Mouse (Mus musculus) myocyte (in vitro differentiated cells): ENCODE data around the gene H2-M5. TPM values are rescaled to one million over a fixed set of nuclear protein-coding genes. Genes with fewer than 3 reads are reported as not detected.
"Not testable (repeated sequence)": the region's sequence is repeated elsewhere in the genome, so short reads cannot be mapped to it uniquely, and the experiment has no call there.

Experiments
- H3K27me3 ChIP-seq: one replicate; pipeline ENCODE4 v1.6.1; 2011; ENCODE audit not compliant: control insufficient read depth, insufficient read depth, insufficient read length
- H3K36me3 ChIP-seq: one replicate; pipeline ENCODE4 v1.6.1; 2011; ENCODE audit not compliant: control insufficient read depth, insufficient read depth
- H3K4me2 ChIP-seq: one replicate; pipeline ENCODE4 v1.6.1; 2011; ENCODE audit warnings: low read depth, control low read depth
- H3K4me3 ChIP-seq: one replicate; pipeline ENCODE4 v1.5.1; 2011; ENCODE audit warnings: mild to moderate bottlenecking, control low read depth, moderate library complexity
- H3K79me2 ChIP-seq: one replicate; pipeline ENCODE4 v1.6.1; 2011; ENCODE audit not compliant: control insufficient read depth, insufficient read depth
- H3ac ChIP-seq: one replicate; pipeline ENCODE4 v1.6.1; 2011; ENCODE audit not compliant: control insufficient read depth, insufficient read length
- CEBPB ChIP-seq: IDR thresholded peaks from 2 replicates; pipeline ENCODE4 v1.6.1; 2011; ENCODE audit warnings: mild to moderate bottlenecking, moderate library complexity; ENCODE audit not compliant: poor library complexity, insufficient read depth, severe bottlenecking
- E2F4 ChIP-seq: IDR thresholded peaks from one replicate; pipeline ENCODE4 v1.6.1; 2011; ENCODE audit warnings: mild to moderate bottlenecking, control low read depth, moderate library complexity; ENCODE audit not compliant: insufficient read depth
- MAX ChIP-seq: IDR thresholded peaks from one replicate; pipeline ENCODE4 v1.6.1; 2011; ENCODE audit warnings: low read depth, mild to moderate bottlenecking, control low read depth
- MYOD1 ChIP-seq, 3 experiments: IDR thresholded peaks; one replicate each; pipeline ENCODE4 v1.6.1; 2011; ENCODE audit warnings: control low read depth in 2 of 3, low read depth in 2 of 3, mild to moderate bottlenecking in 2 of 3, moderate library complexity in 1 of 3; ENCODE audit not compliant: insufficient read length in 2 of 3, control insufficient read depth in 1 of 3
- MYOG ChIP-seq, 3 experiments: IDR thresholded peaks; one replicate each; pipeline ENCODE4 v1.6.1; 2011; ENCODE audit warnings: control low read depth in 2 of 3, low read depth in 2 of 3, mild to moderate bottlenecking in 2 of 3; ENCODE audit not compliant: insufficient read length in 2 of 3, control insufficient read depth in 1 of 3, insufficient read depth in 1 of 3
- POLR2A ChIP-seq: IDR thresholded peaks from one replicate; pipeline ENCODE4 v1.6.1; 2011; ENCODE audit warnings: low read depth, mild to moderate bottlenecking, control low read depth, moderate library complexity; ENCODE audit not compliant: insufficient read length
- POLR2AphosphoS2 ChIP-seq: IDR thresholded peaks from one replicate; pipeline ENCODE4 v1.6.1; 2011; ENCODE audit warnings: low read depth, control low read depth; ENCODE audit not compliant: insufficient read length
- REST ChIP-seq: IDR thresholded peaks from one replicate; pipeline ENCODE4 v1.6.1; 2011; ENCODE audit warnings: mild to moderate bottlenecking, control low read depth, moderate library complexity; ENCODE audit not compliant: insufficient read depth, insufficient read length
- SRF ChIP-seq: IDR thresholded peaks from one replicate; pipeline ENCODE4 v1.6.1; 2011; ENCODE audit warnings: low read depth; ENCODE audit not compliant: control insufficient read depth, insufficient read length
- TCF12 ChIP-seq: IDR thresholded peaks from one replicate; pipeline ENCODE4 v1.6.1; 2011; ENCODE audit warnings: mild to moderate bottlenecking, control low read depth; ENCODE audit not compliant: poor library complexity, insufficient read depth, severe bottlenecking
- TCF3 ChIP-seq: IDR thresholded peaks from one replicate; pipeline ENCODE4 v1.6.1; 2011; ENCODE audit warnings: low read depth, control low read depth; ENCODE audit not compliant: insufficient read length
- USF1 ChIP-seq: IDR thresholded peaks from one replicate; pipeline ENCODE4 v1.6.1; 2011; ENCODE audit warnings: low read depth, mild to moderate bottlenecking, control low read depth, moderate library complexity
- polyA plus RNA-seq: library from polyadenylated mRNA; unstranded; fragments of >200 nt; fragmentation: generic; extraction: Trizol; gene quantifications from one replicate; pipeline ENCODE4 v1.2.1, GENCODE M21; 2012; ENCODE audit warnings: missing spikeins

The H2-M5 gene
- polyA plus RNA-seq, 1 experiment = 0.07 TPM

DNA sequence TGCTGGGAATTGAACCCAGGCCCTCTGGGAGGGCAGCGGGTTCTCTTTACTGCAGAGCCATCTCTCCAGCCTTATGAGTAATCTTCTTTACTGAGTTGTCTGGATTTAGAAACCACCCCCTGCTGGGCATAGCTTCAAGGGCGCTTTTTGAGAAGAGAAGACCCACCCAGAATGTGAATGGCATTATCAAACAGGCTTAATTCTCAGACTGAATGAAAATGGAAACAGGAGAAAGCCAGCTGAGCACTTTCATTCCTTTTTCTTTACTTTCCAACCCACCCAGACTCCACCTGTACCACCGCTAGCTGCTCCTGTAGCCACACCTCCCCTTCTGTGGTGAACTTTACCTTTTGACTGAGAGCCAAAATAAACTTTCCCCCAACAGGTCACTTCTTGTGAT lies 6.1 kb upstream of the H2-M5 start:
- Histone ChIP-seq H3K4me2 (no peak overlapping the region), H3K79me2 (no peaks in the 10 kb centered on the region), H3K27me3 (no peaks in the 10 kb centered on the region), H3K4me3 (no peak overlapping the region), H3ac (no peak overlapping the region), H3K36me3 (no peaks in the 10 kb centered on the region)
- no peak for TF ChIP-seq TCF12
- no peak for TF ChIP-seq POLR2AphosphoS2
- no peak for TF ChIP-seq POLR2A
- TF ChIP-seq E2F4 = no peak
- TF ChIP-seq CEBPB = no peak
- TF ChIP-seq SRF = no peak
- no peak for TF ChIP-seq MYOD1 (IDR thresholded peaks at IDR 0.05; ENCODE audit: control insufficient read depth in 1 of 3, insufficient read length in 2 of 3, low read depth in 2 of 3)
- no peak for TF ChIP-seq TCF3
- no peak for TF ChIP-seq MAX
- no peak for TF ChIP-seq REST
- TF ChIP-seq MYOG (IDR thresholded peaks at IDR 0.05; ENCODE audit: control insufficient read depth in 1 of 3, insufficient read depth in 1 of 3, insufficient read length in 2 of 3, low read depth in 2 of 3) = no peak
- TF ChIP-seq USF1 = no peak

DNA sequence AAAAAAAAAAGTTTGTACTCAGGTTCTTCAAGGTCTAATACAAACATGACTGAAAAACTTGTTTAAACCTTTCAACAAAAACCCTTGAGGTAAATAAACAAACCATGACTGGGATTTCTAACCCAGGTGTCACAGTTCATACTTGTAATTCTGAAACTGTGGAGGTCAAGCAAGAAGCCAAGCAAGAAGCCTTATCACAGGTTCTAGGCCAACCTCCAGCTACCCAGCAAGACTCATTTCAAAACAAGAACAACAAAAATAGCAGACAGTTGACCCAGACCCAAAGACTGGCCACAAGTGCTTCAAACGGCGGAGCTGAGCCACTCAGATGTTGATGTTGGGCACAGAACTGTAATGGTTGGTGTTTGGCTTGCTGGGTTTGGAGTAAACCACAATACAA lies 5.2 kb upstream of the H2-M5 start:
- no peak for TF ChIP-seq TCF12
- TF ChIP-seq SRF = no peak
- no peak for TF ChIP-seq USF1
- no peak for TF ChIP-seq CEBPB
- no peak for TF ChIP-seq POLR2AphosphoS2
- TF ChIP-seq REST = no peak
- no peak for TF ChIP-seq TCF3
- TF ChIP-seq E2F4 = no peak
- no peak for TF ChIP-seq MAX
- TF ChIP-seq POLR2A = no peak
- TF ChIP-seq MYOG (IDR thresholded peaks at IDR 0.05; ENCODE audit: control insufficient read depth in 1 of 3, insufficient read depth in 1 of 3, insufficient read length in 2 of 3, low read depth in 2 of 3) = no peak
- no peak for TF ChIP-seq MYOD1 (IDR thresholded peaks at IDR 0.05; ENCODE audit: control insufficient read depth in 1 of 3, insufficient read length in 2 of 3, low read depth in 2 of 3)
- Histone ChIP-seq H3K79me2 (no peaks in the 10 kb centered on the region), H3K27me3 (peaks cover 2% of the 10 kb centered on the region), H3K36me3 (no peaks in the 10 kb centered on the region), H3K4me3 (no peak overlapping the region), H3ac (no peak overlapping the region), H3K4me2 (no peak overlapping the region)

- H3K36me3 ChIP-seq = no peaks in the 10 kb centered on the region
Measured at GRCm38 (mm10) chr17:36993770-36994325, 4.5 kb upstream of the H2-M5 start.

DNA sequence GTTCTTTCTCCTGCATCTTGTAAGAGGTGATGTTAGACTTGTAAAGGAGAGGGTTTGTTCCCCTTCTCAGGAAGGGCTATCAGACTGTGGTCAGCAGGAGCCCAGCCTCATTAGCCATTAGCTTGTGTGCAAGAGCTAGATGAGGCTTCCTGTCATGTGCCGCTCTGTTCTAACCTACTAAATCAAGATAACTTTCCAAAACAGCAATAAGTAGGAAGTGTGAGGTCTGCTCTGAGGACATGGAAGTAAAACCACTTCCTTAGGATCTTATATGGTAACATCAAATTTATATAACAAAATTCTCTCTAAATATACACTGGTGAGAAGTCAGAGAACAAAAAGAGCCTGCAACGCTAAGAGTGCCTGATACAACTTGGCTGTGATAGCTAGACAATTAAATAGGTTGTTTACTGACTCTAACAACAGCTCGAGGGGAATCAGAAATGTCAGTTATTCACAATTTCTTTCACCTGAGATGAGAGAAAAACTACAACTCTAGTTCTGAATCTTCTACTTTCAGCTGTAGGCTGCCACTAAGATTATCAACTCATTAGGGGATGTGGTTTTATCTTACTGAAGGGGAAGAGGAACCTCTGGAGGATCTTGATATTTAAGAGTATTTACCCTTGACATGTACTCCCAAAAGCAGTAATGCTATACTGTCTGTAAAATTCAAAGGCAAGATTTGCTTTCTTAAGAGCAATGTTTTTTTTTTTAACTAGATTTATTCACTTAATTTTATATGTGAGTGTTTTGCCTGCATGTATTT lies 3.2 kb upstream of the H2-M5 start:
- no peaks in the 10 kb centered on the region for H3K79me2 ChIP-seq
- H3K27me3 ChIP-seq = peaks cover 22% of the 10 kb centered on the region
- H3K4me2 ChIP-seq = no peak overlapping the region
- H3ac ChIP-seq = no peak overlapping the region
- no peaks in the 10 kb centered on the region for H3K36me3 ChIP-seq
- no peak overlapping the region for H3K4me3 ChIP-seq
- TF ChIP-seq TCF3 = no peak
- TF ChIP-seq TCF12 = no peak
- no peak for TF ChIP-seq E2F4
- TF ChIP-seq CEBPB = no peak
- TF ChIP-seq USF1 = no peak
- TF ChIP-seq REST = no peak
- TF ChIP-seq POLR2A = no peak
- no peak for TF ChIP-seq MYOG (IDR thresholded peaks at IDR 0.05; ENCODE audit: control insufficient read depth in 1 of 3, insufficient read depth in 1 of 3, insufficient read length in 2 of 3, low read depth in 2 of 3)
- no peak for TF ChIP-seq SRF
- no peak for TF ChIP-seq MAX
- TF ChIP-seq POLR2AphosphoS2 = no peak
- TF ChIP-seq MYOD1 (IDR thresholded peaks at IDR 0.05; ENCODE audit: control insufficient read depth in 1 of 3, insufficient read length in 2 of 3, low read depth in 2 of 3) = no peak

More at GRCm38 (mm10) chr17:36993770-36994325, 4.5 kb upstream of the H2-M5 start:
- Histone ChIP-seq H3K4me3 (no peak overlapping the region), H3K79me2 (no peaks in the 10 kb centered on the region), H3ac (no peak overlapping the region), H3K4me2 (no peak overlapping the region), H3K27me3 (peaks cover 9% of the 10 kb centered on the region)
- no peak for TF ChIP-seq REST
- no peak for TF ChIP-seq TCF3
- TF ChIP-seq E2F4 = no peak
- TF ChIP-seq TCF12 = no peak
- no peak for TF ChIP-seq SRF
- TF ChIP-seq POLR2AphosphoS2 = no peak
- no peak for TF ChIP-seq MYOD1 (IDR thresholded peaks at IDR 0.05; ENCODE audit: control insufficient read depth in 1 of 3, insufficient read length in 2 of 3, low read depth in 2 of 3)
- TF ChIP-seq POLR2A = no peak
- TF ChIP-seq USF1 = no peak
- no peak for TF ChIP-seq MAX
- no peak for TF ChIP-seq MYOG (IDR thresholded peaks at IDR 0.05; ENCODE audit: control insufficient read depth in 1 of 3, insufficient read depth in 1 of 3, insufficient read length in 2 of 3, low read depth in 2 of 3)
- TF ChIP-seq CEBPB = no peak

- H3K27me3 ChIP-seq = peaks cover 33% of the 10 kb centered on the region
- H3K79me2 ChIP-seq, H3ac ChIP-seq, H3K36me3 ChIP-seq, H3K4me3 ChIP-seq, H3K4me2 ChIP-seq: not testable (repeated sequence)
Measured at GRCm38 (mm10) chr17:36990630-36991029, 1.3 kb upstream of the H2-M5 start.
